Mouse (Mus musculus): ENCODE measurements around the gene Gm4969.

DNA sequence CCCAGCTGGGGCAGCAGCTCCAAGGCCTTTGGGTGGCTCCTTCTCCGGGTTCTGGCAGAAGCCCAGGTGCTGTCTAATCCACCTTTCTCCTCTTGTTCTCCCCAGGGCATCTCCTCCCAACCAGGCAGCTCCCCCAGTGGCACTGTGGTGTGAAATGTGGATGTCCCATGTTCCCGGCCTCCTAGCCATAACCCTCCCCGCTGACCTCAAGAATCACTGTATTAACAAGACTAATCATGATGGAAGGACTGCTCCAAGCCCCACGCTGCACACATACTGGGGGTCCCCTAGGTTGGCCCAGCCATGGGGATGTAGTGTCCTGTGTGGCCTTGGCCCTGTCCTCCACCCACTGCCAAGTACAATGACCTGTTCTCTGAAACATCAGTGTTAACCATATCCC, 36.0 kb downstream of the Gm4969 start:
- TF ChIP-seq CTCF (IDR thresholded peaks at IDR 0.05; ENCODE audit: insufficient read depth, low read length) (no peak), POLR2A (IDR thresholded peaks at IDR 0.05; ENCODE audit: borderline replicate concordance, extremely low read depth, low read depth, low read length) (no peak)

Measured in lung, adult 2 months (tissue).